Mouse (Mus musculus) 3T3-L1 (cell line): Measurements from ENCODE around the gene Vav2.

Experiments used
- DNase-seq: peaks from one replicate; pipeline ENCODE4 v3.0.0-alpha.2; 2015; ENCODE audit warnings: low read depth, low spot score

Vav2 gene

GRCm38 (mm10) chr2:27426855-27427457 is at the start of gene Vav2:
Vav2 (minus strand) TSS chr2:27427033.
- DNase-seq, result peak; percentile 87

DNA sequence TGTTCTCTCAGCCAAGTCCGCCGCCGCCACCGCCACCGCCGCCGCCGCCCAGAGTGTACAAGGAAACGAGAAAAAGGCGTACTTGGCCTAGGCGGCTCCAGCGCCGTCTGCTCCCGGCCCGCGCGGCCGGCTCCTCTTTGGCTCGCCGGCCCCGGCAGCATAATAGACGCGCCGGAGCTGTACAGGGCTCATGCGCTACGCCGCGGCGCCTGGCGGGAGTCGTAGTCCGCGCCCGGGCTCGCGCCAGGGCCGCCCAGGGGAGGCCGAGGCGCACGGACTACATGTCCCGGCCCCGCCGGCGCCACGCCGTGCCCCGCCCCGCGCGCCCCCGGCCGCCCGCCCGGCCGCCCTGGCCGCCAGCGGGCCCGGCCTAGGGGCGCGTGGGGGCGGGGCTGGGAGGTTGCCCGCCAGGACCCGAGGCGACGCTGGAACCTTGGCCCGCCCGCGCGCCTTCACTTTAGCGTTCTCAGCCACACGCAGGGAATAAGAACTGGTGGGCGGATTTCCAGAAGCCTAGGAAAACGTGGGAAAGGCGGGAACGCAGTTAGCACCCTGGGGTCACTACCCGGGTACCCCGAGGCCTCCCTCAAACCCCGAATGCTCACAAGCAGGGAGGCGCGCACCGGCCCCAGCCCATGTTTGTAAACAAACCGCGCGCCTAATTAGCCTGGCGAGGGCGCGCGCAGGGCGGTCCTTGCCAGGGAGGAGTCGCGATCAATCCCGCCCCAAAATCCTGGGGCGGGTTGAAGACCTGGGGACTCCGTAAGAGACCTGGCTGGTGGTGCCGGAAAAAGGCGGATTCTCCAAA is 48.9 kb upstream of the Vav2 start:
- peak; percentile 81 for DNase-seq

- peak; percentile 41 for DNase-seq
These were observed 48.0 kb upstream of the Vav2 start for GRCm38 (mm10) chr2:27474621-27475484.

- DNase-seq, result no peak
These were observed 47.1 kb upstream of the Vav2 start for GRCm38 (mm10) chr2:27473911-27474310.

DNA sequence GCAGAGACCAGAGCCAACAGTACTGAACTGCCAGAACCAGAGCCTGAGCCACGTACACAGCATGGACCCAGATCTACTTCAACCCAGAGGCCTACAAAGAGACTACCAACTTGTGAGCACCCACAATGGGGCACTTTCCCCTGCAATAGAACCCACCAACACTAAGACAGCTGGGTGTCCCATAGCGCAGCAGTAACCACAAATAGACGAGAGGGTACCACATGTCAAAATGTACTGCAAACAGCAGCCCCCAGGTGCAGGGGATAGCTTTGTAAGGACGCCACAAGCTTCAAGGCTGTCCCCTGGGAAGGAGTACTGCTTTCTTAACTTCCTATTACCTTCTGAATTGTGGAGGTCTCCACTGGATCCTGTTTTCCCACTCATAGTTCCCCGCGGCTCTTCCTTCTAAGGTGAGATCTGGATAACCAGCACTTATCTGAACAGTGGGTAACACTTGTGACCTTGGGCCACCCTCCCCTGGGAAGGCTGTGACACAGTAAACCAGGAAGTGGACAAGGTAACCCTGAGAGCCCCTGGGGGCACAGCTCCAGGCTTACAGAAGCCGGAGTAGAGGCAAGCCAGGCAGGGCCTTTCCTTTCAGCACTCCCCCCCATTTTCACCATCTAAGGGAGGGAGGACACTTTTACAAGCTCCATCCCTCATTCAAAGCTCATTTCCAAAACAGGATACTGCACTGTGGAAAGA is 46.4 kb upstream of the Vav2 start:
- no peak for DNase-seq

- DNase-seq, result no peak
These were observed 44.3 kb upstream of the Vav2 start for GRCm38 (mm10) chr2:27471170-27471584.

- DNase-seq, result no peak
These were observed 43.7 kb upstream of the Vav2 start for GRCm38 (mm10) chr2:27470535-27470934.

- no peak for DNase-seq
These were observed 43.1 kb upstream of the Vav2 start for GRCm38 (mm10) chr2:27469991-27470355.

DNA sequence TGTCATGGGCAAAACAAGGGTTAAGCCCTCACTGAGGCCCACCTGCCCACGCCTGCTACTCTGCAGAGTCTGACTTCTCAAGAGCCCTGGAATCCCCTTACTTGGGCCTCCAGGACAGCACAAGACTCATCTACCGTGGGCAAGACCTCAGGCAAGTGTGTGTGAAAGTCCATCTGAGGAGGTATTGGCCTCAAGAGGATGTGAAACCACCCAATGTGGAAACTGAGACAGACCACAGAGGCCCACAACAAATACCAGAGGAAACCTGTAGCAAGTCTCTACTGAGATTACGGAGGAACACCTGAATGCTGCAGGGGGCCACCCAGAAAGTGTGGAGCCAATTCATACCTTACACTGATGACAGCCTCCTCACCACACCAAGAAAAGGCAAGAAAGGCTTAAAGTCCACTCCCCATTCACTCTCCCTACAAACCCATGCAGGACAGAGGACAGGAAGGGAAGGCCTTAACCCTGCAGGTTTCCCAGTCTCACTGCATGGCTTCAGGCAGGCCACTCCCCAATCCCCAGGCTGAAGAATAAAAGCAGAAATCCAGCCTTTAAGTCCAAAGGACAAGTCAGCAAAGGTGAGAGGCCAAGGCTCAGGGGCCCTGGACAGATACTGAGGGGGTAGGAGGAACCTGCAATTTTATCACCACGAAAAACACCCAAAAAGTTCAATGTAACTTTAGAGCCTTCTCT is 42.6 kb upstream of the Vav2 start:
- no peak for DNase-seq

GRCm38 (mm10) chr2:27462901-27463300 is 36.1 kb upstream of the Vav2 start:
- DNase-seq, result no peak

GRCm38 (mm10) chr2:27461881-27462660 is 35.2 kb upstream of the Vav2 start:
- DNase-seq, result no peak

DNA sequence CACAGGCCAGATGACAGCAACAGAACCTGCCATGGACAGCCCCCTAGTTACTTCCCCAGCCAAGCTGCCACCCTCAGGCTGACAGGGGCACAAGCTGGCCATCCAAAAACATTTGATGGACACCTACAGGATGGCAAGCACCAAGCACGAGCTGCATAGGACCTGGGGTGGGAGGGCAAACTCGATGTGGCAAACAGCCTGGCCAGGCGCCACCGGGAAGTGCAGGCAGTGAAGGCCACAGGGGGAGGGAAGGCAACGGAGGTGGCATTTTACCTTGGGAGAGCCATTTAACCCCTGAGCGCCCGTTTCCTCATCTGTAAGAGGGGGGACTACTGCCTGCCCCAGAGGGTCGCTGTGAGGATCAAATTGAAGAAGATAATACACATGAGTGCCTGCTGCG is 33.8 kb upstream of the Vav2 start:
- DNase-seq, result no peak

DNA sequence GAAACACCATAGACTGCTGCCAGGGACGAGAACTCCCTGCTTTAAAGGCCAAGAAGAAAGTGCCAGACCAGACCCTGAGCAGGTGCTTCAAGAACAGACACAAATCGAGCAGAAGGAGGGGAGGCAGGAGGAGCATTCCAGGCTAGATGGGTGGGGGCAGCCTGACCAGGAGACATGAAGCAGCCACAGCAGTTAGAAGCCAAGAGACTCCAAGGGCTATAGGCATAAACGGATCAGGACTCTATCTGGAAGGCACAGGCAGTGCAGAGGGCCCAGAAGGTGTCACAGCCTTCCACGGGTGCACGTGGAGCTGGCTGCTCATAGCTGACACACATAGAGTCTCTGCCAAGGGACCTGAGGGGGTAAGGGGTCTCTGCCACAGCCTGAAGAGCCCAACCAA is 33.3 kb upstream of the Vav2 start:
- DNase-seq, result no peak

DNA sequence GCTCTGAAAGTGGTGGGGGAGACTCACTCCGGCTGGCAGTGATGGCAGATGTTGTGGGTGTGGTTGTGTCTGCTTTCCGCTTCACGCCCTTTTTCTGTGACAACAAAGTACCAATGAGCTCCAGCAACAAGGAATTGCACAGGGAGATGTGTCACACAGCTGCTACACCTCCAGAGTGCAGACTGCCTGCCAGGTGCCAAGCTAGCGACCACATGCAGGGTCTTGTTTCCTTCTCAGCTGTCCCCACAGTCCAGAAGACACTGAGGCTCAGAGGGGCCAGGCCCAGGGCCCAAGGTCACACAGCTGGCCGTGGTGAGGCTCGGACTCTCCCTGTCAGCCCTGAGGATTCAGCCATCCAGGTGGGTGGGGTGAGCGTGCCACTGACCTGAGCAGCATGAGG is 32.9 kb upstream of the Vav2 start:
- DNase-seq, result no peak

DNA sequence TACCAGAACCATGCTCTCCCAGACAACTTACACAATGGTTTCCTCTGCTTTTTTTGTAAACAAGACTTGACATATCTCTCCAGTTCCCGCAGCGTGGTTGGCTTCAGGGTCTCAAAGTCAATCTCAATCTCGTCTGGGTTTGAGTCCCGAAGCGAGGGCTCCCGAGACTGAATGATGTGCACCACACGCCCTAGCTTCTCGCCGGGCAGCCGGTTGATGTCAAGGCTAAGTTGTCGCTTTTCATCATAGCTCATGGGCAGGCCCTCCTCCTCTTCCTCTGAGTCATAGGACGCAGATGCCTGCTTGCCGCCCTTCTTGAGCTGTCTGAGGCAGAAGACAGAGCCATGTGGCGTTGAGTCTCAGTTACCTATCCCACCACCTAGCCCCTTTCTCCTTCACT is 23.4 kb upstream of the Vav2 start:
- DNase-seq, result no peak

GRCm38 (mm10) chr2:27447782-27448181 is 20.9 kb upstream of the Vav2 start:
- peak; percentile 19 for DNase-seq

DNA sequence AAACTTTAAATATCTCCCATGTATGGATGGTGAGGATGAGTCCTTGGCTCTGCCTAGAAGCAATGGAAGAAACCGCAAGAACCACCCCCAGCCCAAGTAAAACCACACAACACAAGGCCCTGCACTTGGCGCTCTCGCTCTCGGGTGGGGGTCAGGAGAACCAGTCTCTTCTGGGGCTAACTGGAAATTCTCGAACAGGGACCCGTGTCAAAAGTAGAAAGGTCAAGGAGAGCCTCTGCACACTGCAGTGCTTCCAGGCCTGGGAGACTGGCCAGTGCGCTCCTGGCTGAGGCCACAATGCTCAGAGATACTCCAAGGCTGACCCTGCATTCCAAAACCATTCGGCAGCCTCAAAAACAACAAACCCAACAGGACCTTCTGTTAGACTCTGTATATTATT is 20.0 kb upstream of the Vav2 start:
- DNase-seq, result no peak

GRCm38 (mm10) chr2:27445910-27446309 is 19.1 kb upstream of the Vav2 start:
- DNase-seq, result no peak

GRCm38 (mm10) chr2:27443450-27443708 is 16.5 kb upstream of the Vav2 start:
- DNase-seq, result no peak

DNA sequence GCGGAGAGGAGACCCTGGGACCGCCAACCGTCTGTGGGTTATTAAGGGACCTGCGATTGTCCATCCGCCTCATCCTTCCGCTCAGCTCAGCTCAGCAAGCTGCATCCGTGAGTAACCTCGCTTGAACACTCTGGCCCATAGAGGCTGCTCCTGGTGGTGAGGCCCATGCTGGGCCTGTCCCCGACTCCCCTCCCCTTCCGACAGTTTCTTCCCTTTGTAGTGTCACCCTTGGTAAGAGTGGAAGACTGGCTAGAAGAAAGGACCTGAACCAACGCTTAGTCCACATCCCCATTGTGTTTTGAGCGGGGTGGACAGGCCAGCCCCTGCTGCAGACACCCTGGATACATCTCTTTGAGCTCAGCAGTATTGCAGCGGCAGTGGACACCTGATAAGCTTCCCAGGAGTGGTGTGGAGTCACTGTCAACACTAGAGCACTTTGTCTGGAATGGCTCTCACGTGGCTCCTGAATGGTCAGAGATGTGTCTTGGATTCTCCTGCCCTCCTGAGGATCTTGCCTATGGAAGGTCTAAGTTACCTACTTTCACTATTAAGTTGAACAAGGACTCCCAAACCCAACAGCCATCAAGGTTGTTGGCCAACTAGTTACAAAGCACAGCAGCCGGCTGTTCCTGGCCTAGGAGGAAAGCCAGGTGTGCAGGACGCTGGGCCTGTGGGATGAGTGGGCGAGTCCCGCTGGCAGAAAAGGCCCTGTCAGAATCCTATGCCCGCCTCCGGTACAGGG is 16.0 kb upstream of the Vav2 start:
- peak; percentile 34 for DNase-seq
